Mouse (Mus musculus) CH12.LX (cell line): ENCODE measurements at regions not wholly inside any gene's neighbourhood (a gene's known extent, or its start where the extent isn't known, plus 50 kb on each side); places are given as distances from the start of the nearest gene placed in this dataset.
"Not testable (repeated sequence)": the region's sequence is repeated elsewhere in the genome, so short reads cannot be mapped to it uniquely, and the experiment has no call there.

Experiments used
- DNase-seq: peaks from one replicate; pipeline ENCODE4 v3.0.0-alpha.2; 2013; ENCODE audit errors: extremely low read depth
- H3K27ac ChIP-seq: 2 replicates; pipeline ENCODE4 v1.5.1; 2012; ENCODE audit warnings: low read depth, mild to moderate bottlenecking, control low read depth, moderate library complexity; ENCODE audit not compliant: insufficient read depth
- H3K27me3 ChIP-seq: replicated peaks from 2 replicates; pipeline ENCODE3; 2012; ENCODE audit warnings: inconsistent platforms
- H3K36me3 ChIP-seq, 2 experiments: replicated peaks in 1 of 2; 2 replicates each; pipeline versions ENCODE3 to v1.6.1; 2012; ENCODE audit warnings: inconsistent platforms in 1 of 2, low read length in 1 of 2, mild to moderate bottlenecking in 1 of 2, mixed read lengths in 1 of 2, moderate library complexity in 1 of 2; ENCODE audit not compliant: control insufficient read depth in 1 of 2, insufficient read depth in 1 of 2
- H3K4me1 ChIP-seq, 2 experiments: 2 replicates each; pipeline ENCODE4 v1.6.1; 2012; ENCODE audit warnings: inconsistent platforms in 1 of 2, moderate library complexity in 1 of 2; ENCODE audit not compliant: insufficient read depth in 2 of 2, control insufficient read depth in 1 of 2
- H3K4me2 ChIP-seq: 2 replicates; pipeline ENCODE4 v1.6.1; 2012; ENCODE audit warnings: low read depth, mild to moderate bottlenecking, control low read depth; ENCODE audit not compliant: poor library complexity, insufficient read depth, severe bottlenecking
- H3K4me3 ChIP-seq, 3 experiments: fragments of 150-350 bp in 1 of 3; sonication (generic) in 1 of 3; replicated peaks in 1 of 3; 2 replicates each; pipeline versions ENCODE3 to v1.5.1; 2011 to 2012; ENCODE audit warnings: low read depth in 2 of 3, low read length in 2 of 3, mild to moderate bottlenecking in 2 of 3, moderate library complexity in 2 of 3, control low read depth in 1 of 3, improper control_type of control experiment in 1 of 3, inconsistent platforms in 1 of 3, mixed read lengths in 1 of 3; ENCODE audit not compliant: poor library complexity in 1 of 3
- H3K79me2 ChIP-seq: replicated peaks from 2 replicates; pipeline ENCODE4 v1.6.1; 2012; ENCODE audit warnings: mild to moderate bottlenecking, moderate library complexity; ENCODE audit not compliant: control insufficient read depth, poor library complexity, insufficient read depth, severe bottlenecking; ENCODE audit errors: extremely low read depth
- H3K9ac ChIP-seq: 2 replicates; pipeline ENCODE4 v1.6.1; 2012; ENCODE audit warnings: low read depth, mild to moderate bottlenecking, control low read depth, moderate library complexity; ENCODE audit not compliant: insufficient read depth
- H3K9me3 ChIP-seq: replicated peaks from 2 replicates; pipeline ENCODE3; 2012; ENCODE audit warnings: low read length, inconsistent platforms, mixed read lengths
- BHLHE40 ChIP-seq: IDR thresholded peaks from 2 replicates; pipeline ENCODE4 v1.6.1; 2011; ENCODE audit warnings: mild to moderate bottlenecking, low read depth, low read length, improper control_type of control experiment
- CHD1 ChIP-seq: IDR thresholded peaks from 2 replicates; pipeline ENCODE4 v1.6.1; 2012; ENCODE audit warnings: low read depth, low read length, improper control_type of control experiment, inconsistent platforms
- CHD2 ChIP-seq: IDR thresholded peaks from 2 replicates; pipeline ENCODE4 v1.6.1; 2011; ENCODE audit warnings: low read length, improper control_type of control experiment
- EP300 ChIP-seq: IDR thresholded peaks from 2 replicates; pipeline ENCODE4 v1.6.1; 2011; ENCODE audit warnings: low read length, improper control_type of control experiment
- GABPA ChIP-seq: IDR thresholded peaks from 2 replicates; pipeline ENCODE4 v1.6.1; 2012; ENCODE audit warnings: low read depth, low read length, improper control_type of control experiment, inconsistent platforms; ENCODE audit not compliant: insufficient replicate concordance
- HCFC1 ChIP-seq: IDR thresholded peaks from 2 replicates; pipeline ENCODE4 v1.6.1; 2012; ENCODE audit warnings: low read depth, mild to moderate bottlenecking, inconsistent platforms, low read length, improper control_type of control experiment
- IRF4 ChIP-seq: IDR thresholded peaks from 2 replicates; pipeline ENCODE4 v1.6.1; 2014; ENCODE audit warnings: low read depth, mild to moderate bottlenecking, inconsistent platforms, low read length, improper control_type of control experiment
- JUND ChIP-seq: conservative IDR thresholded peaks from 2 replicates; pipeline ENCODE4 v1.6.1; 2011; ENCODE audit warnings: low read depth, low read length, improper control_type of control experiment
- KAT2A ChIP-seq: IDR thresholded peaks from 2 replicates; pipeline ENCODE4 v1.6.1; 2012; ENCODE audit warnings: low read length, improper control_type of control experiment, inconsistent platforms; ENCODE audit not compliant: insufficient replicate concordance
- MYC ChIP-seq: IDR thresholded peaks from 2 replicates; pipeline ENCODE4 v1.6.1; 2011; ENCODE audit warnings: low read depth, mild to moderate bottlenecking, improper control_type of control experiment, low read length
- NELFE ChIP-seq: IDR thresholded peaks from 2 replicates; pipeline ENCODE4 v1.6.1; 2011; ENCODE audit warnings: low read depth, low read length, improper control_type of control experiment
- NRF1 ChIP-seq: IDR thresholded peaks from 2 replicates; pipeline ENCODE4 v1.6.1; 2014; ENCODE audit warnings: low read depth, mild to moderate bottlenecking, inconsistent platforms, low read length, improper control_type of control experiment, moderate library complexity
- PAX5 ChIP-seq: IDR thresholded peaks from 2 replicates; pipeline ENCODE4 v1.6.1; 2012; ENCODE audit warnings: low read length, inconsistent platforms, mixed read lengths
- POLR2A ChIP-seq: IDR thresholded peaks from 2 replicates; pipeline ENCODE4 v1.6.1; 2011; ENCODE audit warnings: low read depth, mild to moderate bottlenecking, improper control_type of control experiment, low read length
- RAD21 ChIP-seq: IDR thresholded peaks from 2 replicates; pipeline ENCODE4 v1.6.1; 2011; ENCODE audit warnings: low read depth, mild to moderate bottlenecking, low read length, improper control_type of control experiment, moderate library complexity
- SIN3A ChIP-seq: IDR thresholded peaks from 2 replicates; pipeline ENCODE4 v1.6.1; 2012; ENCODE audit warnings: low read length, improper control_type of control experiment, inconsistent platforms
- UBTF ChIP-seq: IDR thresholded peaks from 2 replicates; pipeline ENCODE4 v1.6.1; 2012; ENCODE audit warnings: low read depth, mild to moderate bottlenecking, inconsistent platforms, low read length, improper control_type of control experiment, moderate library complexity
- ZC3H11A ChIP-seq: IDR thresholded peaks from 2 replicates; pipeline ENCODE4 v1.6.1; 2012; ENCODE audit warnings: low read depth, mild to moderate bottlenecking, inconsistent platforms, low read length, improper control_type of control experiment
- ZKSCAN1 ChIP-seq: IDR thresholded peaks from 2 replicates; pipeline ENCODE4 v1.6.1; 2012; ENCODE audit warnings: low read depth, inconsistent platforms, low read length, improper control_type of control experiment, borderline replicate concordance
- dilution Hi-C: fragments of 300-500 bp; cut with MboI; formaldehyde crosslinking; loops from 2 replicates; pipeline ENCODE4 v1.14.3; 2020; ENCODE audit warnings: low sequenced_read_pairs; ENCODE audit not compliant: extremely low pct_unique_long_range_greater_than_20kb, extremely low pct_ligation_motif_present
- in situ Hi-C: fragments of 300-500 bp; cut with MboI; formaldehyde crosslinking; loops from 3 replicates; pipeline ENCODE4 v1.14.3; 2019; ENCODE audit warnings: low sequenced_read_pairs, low pct_ligation_motif_present, low pct_unique_long_range_greater_than_20kb, mixed read lengths

GRCm38 (mm10) chr11:71285193-71285592 lies 54.7 kb upstream of the Nlrp1b start:
- Histone ChIP-seq H3K36me3 (no peaks in the 10 kb centered on the region), H3K4me1 (peaks cover 0 to 7% of the 10 kb centered on the region in 2 experiments; a peak in 1 of 4 replicates), H3K27me3 (no peaks in the 10 kb centered on the region), H3K27ac (no peak overlapping the region), H3K9ac (no peak overlapping the region), H3K9me3 (peaks cover 2% of the 10 kb centered on the region), H3K4me2 (no peak overlapping the region), H3K79me2 (no peaks in the 10 kb centered on the region), H3K4me3 (no peak overlapping the region)
- DNase-seq, result peak; percentile 35
- TF ChIP-seq PAX5 (no peak), RAD21 (no peak), IRF4 (no peak)
- in situ Hi-C loops, result no loop called here
- dilution Hi-C loops, result no loop called here

GRCm38 (mm10) chr11:71288243-71288642 lies 57.7 kb upstream of the Nlrp1b start:
- H3K4me2 ChIP-seq, H3K36me3 ChIP-seq, DNase-seq, H3K4me3 ChIP-seq, dilution Hi-C loops, H3K27me3 ChIP-seq, H3K4me1 ChIP-seq, H3K27ac ChIP-seq, in situ Hi-C loops, H3K79me2 ChIP-seq, H3K9ac ChIP-seq, H3K9me3 ChIP-seq: not testable (repeated sequence)

- Histone ChIP-seq H3K4me3 (no peak overlapping the region), H3K4me1 (peaks cover 0 to 7% of the 10 kb centered on the region in 2 experiments; a peak in 1 of 4 replicates)
- TF ChIP-seq CHD1 (no peak), NELFE (no peak), EP300 (no peak), HCFC1 (no peak), ZKSCAN1 (no peak), PAX5 (no peak), POLR2A (no peak), SIN3A (no peak), ZC3H11A (no peak), JUND (no peak), BHLHE40 (no peak), NRF1 (no peak), UBTF (no peak), RAD21 (no peak), KAT2A (no peak), CHD2 (no peak), MYC (no peak), GABPA (no peak)
- TF ChIP-seq, all 38 proteins: peak for 0
- dilution Hi-C loops (no loop called here), in situ Hi-C loops (no loop called here)
- Histone ChIP-seq H3K27ac (no peak overlapping the region), H3K36me3 (no peaks in the 10 kb centered on the region), H3K27me3 (no peaks in the 10 kb centered on the region), H3K9me3 (peaks cover 4% of the 10 kb centered on the region), H3K79me2 (no peaks in the 10 kb centered on the region), H3K9ac (no peak overlapping the region), H3K4me2 (no peak overlapping the region)
- no peak for DNase-seq
Observed at GRCm38 (mm10) chr11:71289490-71289889, 59.0 kb upstream of the Nlrp1b start.
